Comparison of ENCODE assay signal across 8 mouse cellular contexts in the genomic region with DNA sequence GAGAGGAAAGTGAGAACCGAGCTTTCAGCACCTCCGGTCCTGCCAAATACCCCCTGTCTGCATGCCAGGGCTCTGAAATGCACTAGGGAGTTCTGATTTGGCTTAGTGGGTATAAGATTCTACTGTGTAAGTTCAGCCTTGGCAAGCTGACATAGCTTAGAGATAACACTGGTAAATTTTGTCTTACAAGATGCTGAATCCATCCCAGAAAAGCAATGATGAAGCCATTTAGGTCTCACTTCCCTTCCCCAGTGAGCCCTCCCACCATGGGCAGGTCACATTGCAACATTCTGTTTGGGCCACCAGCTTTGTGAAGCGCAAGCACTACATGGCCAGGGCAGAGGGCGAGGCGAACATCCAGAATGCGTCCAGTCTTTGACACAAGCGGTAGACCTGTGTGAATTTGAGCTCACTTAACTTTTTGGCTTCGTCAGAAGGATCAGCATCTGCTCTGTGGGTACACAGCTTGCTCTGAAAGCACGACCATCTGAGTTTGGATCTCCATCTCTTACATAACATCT. TPM values are rescaled to one million over a fixed set of nuclear protein-coding genes. Genes with fewer than 3 reads are reported as not detected.
DNase-seq lines count a peak whose midpoint lies in the region.

No protein-coding gene starts in this region.

- peak; percentile 43 for DNase-seq in cerebellum, adult 11-12 months
- DNase-seq in cerebellum, postnatal 4 days (ENCODE audit: low spot score in 2 of 2): no peak
- DNase-seq in layer of hippocampus, adult 18-20 months (ENCODE audit: low spot score in 2 of 2): peak; percentile 21 to 60
- no peak for DNase-seq in layer of hippocampus, adult 9-11 months
- DNase-seq in gastrocnemius, adult 8-10 months (ENCODE audit: low spot score in 2 of 2): peak; percentile 33 to 60
- DNase-seq in lung, postnatal 14 days: peak; percentile 46
- DNase-seq in frontal cortex, postnatal 10 days (ENCODE audit: low spot score in 2 of 2): no peak
- no peak for DNase-seq in urinary bladder, postnatal 10 days (ENCODE audit: low spot score)

RNA-seq across cellular contexts. Expression of gene Nap1l5, which starts 23.1 kb away (rescaled TPM):
- 100 to 1,000 TPM; 272 to 302 TPM for total RNA-seq in layer of hippocampus, adult 18-20 months (2021)
- total RNA-seq in gastrocnemius, adult 8-10 months (2022): under 1 TPM in 3 of 4 experiments, not detected in 1; 0.17 to 0.40 (median 0.34) TPM

Comparison
In these comparisons a context has a peak if more than half of its experiments do, and no peak if none do; other contexts are left out.
1. DNase-seq: peak in cerebellum, adult 11-12 months (single experiment), layer of hippocampus, adult 18-20 months (2 of 2), gastrocnemius, adult 8-10 months (2 of 2) and lung, postnatal 14 days (single experiment); none in cerebellum, postnatal 4 days (0 of 2), layer of hippocampus, adult 9-11 months (single experiment), frontal cortex, postnatal 10 days (0 of 2) and urinary bladder, postnatal 10 days (single experiment).
2. RNA of gene Nap1l5, which starts 23.1 kb away (total RNA-seq): 272 to 302 TPM in layer of hippocampus, adult 18-20 months; 0.17 to 0.40 TPM in gastrocnemius, adult 8-10 months; every median in the first group is over 100 times any median in the second.